8 mouse cellular contexts compared by ENCODE assay signal in genomic region chr14:55558740-55559448, GRCm38 (mm10). TPM values are rescaled to one million over a fixed set of nuclear protein-coding genes. Genes with fewer than 3 reads are reported as not detected.
A peak's percentile ranks its signal among the peaks of the same experiment; 100 is the strongest.
DNase-seq lines count a peak whose midpoint lies in the region; ATAC-seq and TF ChIP-seq lines count a peak whose summit lies in the region.

No protein-coding gene starts in this region.

- no peak for DNase-seq in heart, postnatal 4 days
- DNase-seq in G1E (ENCODE audit: low spot score), result peak; percentile 29
- no peak for DNase-seq in hindbrain, embryonic 14.5 days (ENCODE audit: low spot score)
- DNase-seq in layer of hippocampus, adult 11-12 months (ENCODE audit: low spot score), result no peak
- no peak for DNase-seq in cerebellum, adult 18-20 months
- DNase-seq in cerebellum, adult 11-12 months, result no peak

- 56% methylated on average over 6 of the region's 6 CpGs for WGBS in heart, embryonic 11.5 days (ENCODE audit: insufficient replicate concordance)
- WGBS in hindbrain, embryonic 14.5 days, result 59% methylated on average over 6 of the region's 6 CpGs

- peak overlapping the region; percentile 70 for H3K4me2 ChIP-seq in heart, embryonic 11.5 days
- peak overlapping the region; percentile 84 for H3K4me2 ChIP-seq in hindbrain, embryonic 14.5 days (replicated peaks)

- no peaks in the 10 kb centered on the region for H3K36me3 ChIP-seq in heart, embryonic 11.5 days (ENCODE audit: control insufficient read depth, insufficient read depth, low read length)
- H3K36me3 ChIP-seq in G1E (replicated peaks), result peaks cover 28% of the 10 kb centered on the region
- peaks cover 15% of the 10 kb centered on the region; the same call in 1 of the 2 replicates for H3K36me3 ChIP-seq in hindbrain, embryonic 14.5 days (replicated peaks; ENCODE audit: control insufficient read depth, insufficient read depth)

- H3K4me3 ChIP-seq in heart, embryonic 11.5 days (ENCODE audit: low read depth, low read length), result peak overlapping the region; percentile 65
- peak overlapping the region; percentile 84 for H3K4me3 ChIP-seq in G1E (ENCODE audit: low read depth, low read length)
- peak overlapping the region; percentile 50 for H3K4me3 ChIP-seq in hindbrain, embryonic 14.5 days (replicated peaks; ENCODE audit: low read length)

- no peaks in the 10 kb centered on the region for H3K9me3 ChIP-seq in heart, embryonic 11.5 days (replicated peaks; ENCODE audit: control insufficient read depth, low read length)
- H3K9me3 ChIP-seq in G1E (replicated peaks), result no peaks in the 10 kb centered on the region
- H3K9me3 ChIP-seq in hindbrain, embryonic 14.5 days (ENCODE audit: control insufficient read depth, low read length), result no peaks in the 10 kb centered on the region

- ATAC-seq in heart, embryonic 11.5 days (replicated peaks; ENCODE audit: insufficient number of reproducible peaks, low FRiP score, low TSS enrichment), result no peak
- peak; percentile 19; the same call in 1 of the 2 replicates for ATAC-seq in G1E (ENCODE audit: extremely low read depth, insufficient number of reproducible peaks, low FRiP score, poor library complexity, severe bottlenecking)
- ATAC-seq in hindbrain, embryonic 14.5 days (ENCODE audit: low FRiP score), result no peak
- peak; percentile 19; the same call in 1 of the 2 replicates for ATAC-seq in megakaryocyte-erythroid progenitor cell, adult 5-6 weeks (replicated peaks; ENCODE audit: low FRiP score, low TSS enrichment, poor library complexity, severe bottlenecking)

- no peaks in the 10 kb centered on the region for H3K27me3 ChIP-seq in heart, embryonic 11.5 days (ENCODE audit: control insufficient read depth, insufficient read depth, low read length)
- no peaks in the 10 kb centered on the region for H3K27me3 ChIP-seq in G1E (ENCODE audit: insufficient read depth, low read length)
- H3K27me3 ChIP-seq in hindbrain, embryonic 14.5 days (ENCODE audit: control insufficient read depth, insufficient read depth, low read length), result no peaks in the 10 kb centered on the region

- TF ChIP-seq CTCF in G1E (IDR thresholded peaks at IDR 0.05; ENCODE audit: low read depth, low read length), result no peak

- H3K4me1 ChIP-seq in heart, embryonic 11.5 days (ENCODE audit: control insufficient read depth, insufficient read depth, low read length), result peaks cover 13% of the 10 kb centered on the region
- peaks cover 61% of the 10 kb centered on the region for H3K4me1 ChIP-seq in G1E (ENCODE audit: insufficient read depth, low read depth, low read length)
- peaks cover 15% of the 10 kb centered on the region for H3K4me1 ChIP-seq in hindbrain, embryonic 14.5 days (replicated peaks; ENCODE audit: control insufficient read depth, insufficient read depth, low read length)

- no peak overlapping the region for H3K9ac ChIP-seq in heart, embryonic 11.5 days (ENCODE audit: low read depth, low read length)
- H3K9ac ChIP-seq in hindbrain, embryonic 14.5 days, result peak overlapping the region; percentile 76

- H3K27ac ChIP-seq in heart, embryonic 11.5 days (ENCODE audit: low read depth, low read length), result peak overlapping the region; percentile 98; the same call in 1 of the 2 replicates
- H3K27ac ChIP-seq in hindbrain, embryonic 14.5 days, result peak overlapping the region; percentile 98; the same call in 1 of the 2 replicates

RNA-seq across cellular contexts. Expression of gene Dcaf11, which starts 0.9 kb away (rescaled TPM):
- 61.3 and 71.1 TPM in 2 replicates for polyA plus RNA-seq in heart, embryonic 11.5 days (2014; fragmentation: Nextera tagmentation; extraction: Ambion mirVana)
- 10 to 100 TPM; 60.8 to 63.0 TPM for total RNA-seq in heart, postnatal 4 days (2021)
- total RNA-seq in G1E (2014; fragmentation: Nextera tagmentation) (39.2 and 42.7 TPM in 2 replicates), G1E (2017) (50.9 and 51.2 TPM in 2 replicates)
- polyA plus RNA-seq in G1E (2012), result 33.9 and 40.0 TPM in 2 replicates
- 107 and 112 TPM in 2 replicates for polyA plus RNA-seq in hindbrain, embryonic 14.5 days (2014; fragmentation: Nextera tagmentation; extraction: Ambion mirVana)
- total RNA-seq in megakaryocyte-erythroid progenitor cell, adult 5-6 weeks (2014; fragmentation: Nextera tagmentation), result 41.6 and 45.9 TPM in 2 replicates
- total RNA-seq in megakaryocyte-erythroid progenitor cell, adult 5-6 weeks (2017), result 48.3 and 115 TPM in 2 replicates

RNA-seq across cellular contexts. Expression of gene A730061H03Rik, which starts 1.3 kb away (rescaled TPM):
- 1.0 and 1.3 TPM in 2 replicates for polyA plus RNA-seq in heart, embryonic 11.5 days (2014; fragmentation: Nextera tagmentation; extraction: Ambion mirVana)
- not detected for total RNA-seq in heart, postnatal 4 days (2021)
- 43.1 TPM in 1 of 2 replicates, not detected in the other for total RNA-seq in G1E (2014; fragmentation: Nextera tagmentation)
- 0.46 and 0.87 TPM in 2 replicates for total RNA-seq in G1E (2017)
- 0.17 TPM in 1 of 2 replicates, not detected in the other for polyA plus RNA-seq in G1E (2012)
- 1.4 TPM in 1 of 2 replicates, not detected in the other for polyA plus RNA-seq in hindbrain, embryonic 14.5 days (2014; fragmentation: Nextera tagmentation; extraction: Ambion mirVana)
- total RNA-seq in megakaryocyte-erythroid progenitor cell, adult 5-6 weeks (2014; fragmentation: Nextera tagmentation), result 2.7 TPM in 1 of 2 replicates, not detected in the other
- total RNA-seq in megakaryocyte-erythroid progenitor cell, adult 5-6 weeks (2017), result 14.8 TPM in 1 of 2 replicates, not detected in the other

RNA-seq across cellular contexts. Expression of gene Fitm1, which starts 16.5 kb away (rescaled TPM):
- 107 and 108 TPM in 2 replicates for polyA plus RNA-seq in heart, embryonic 11.5 days (2014; fragmentation: Nextera tagmentation; extraction: Ambion mirVana)
- total RNA-seq in heart, postnatal 4 days (2021), result 100 to 1,000 TPM; 122 to 152 TPM
- total RNA-seq in G1E (2014; fragmentation: Nextera tagmentation) (not detected in 2 replicates), G1E (2017) (not detected in 2 replicates)
- polyA plus RNA-seq in G1E (2012), result not detected in 2 replicates
- polyA plus RNA-seq in hindbrain, embryonic 14.5 days (2014; fragmentation: Nextera tagmentation; extraction: Ambion mirVana), result 0.27 TPM in 1 of 2 replicates, not detected in the other
- not detected in 2 replicates for total RNA-seq in megakaryocyte-erythroid progenitor cell, adult 5-6 weeks (2014; fragmentation: Nextera tagmentation)
- total RNA-seq in megakaryocyte-erythroid progenitor cell, adult 5-6 weeks (2017), result not detected in 2 replicates

RNA-seq across cellular contexts. Expression of gene Pck2, which starts 18.8 kb away (rescaled TPM):
- polyA plus RNA-seq in heart, embryonic 11.5 days (2014; fragmentation: Nextera tagmentation; extraction: Ambion mirVana), result 28.0 and 33.0 TPM in 2 replicates
- total RNA-seq in heart, postnatal 4 days (2021), result 10 to 100 TPM; 19.7 to 21.5 TPM
- 9.5 and 33.6 TPM in 2 replicates for total RNA-seq in G1E (2014; fragmentation: Nextera tagmentation)
- total RNA-seq in G1E (2017), result 9.9 and 10.7 TPM in 2 replicates
- 23.9 and 34.9 TPM in 2 replicates for polyA plus RNA-seq in G1E (2012)
- 17.5 and 19.2 TPM in 2 replicates for polyA plus RNA-seq in hindbrain, embryonic 14.5 days (2014; fragmentation: Nextera tagmentation; extraction: Ambion mirVana)
- total RNA-seq in megakaryocyte-erythroid progenitor cell, adult 5-6 weeks (2014; fragmentation: Nextera tagmentation), result 66.0 and 88.0 TPM in 2 replicates
- 48.7 and 55.6 TPM in 2 replicates for total RNA-seq in megakaryocyte-erythroid progenitor cell, adult 5-6 weeks (2017)

RNA-seq across cellular contexts. Expression of gene Psme1, which starts 19.0 kb away (rescaled TPM):
- polyA plus RNA-seq in heart, embryonic 11.5 days (2014; fragmentation: Nextera tagmentation; extraction: Ambion mirVana), result 223 and 235 TPM in 2 replicates
- 100 to 1,000 TPM; 232 to 244 TPM for total RNA-seq in heart, postnatal 4 days (2021)
- total RNA-seq in G1E (2014; fragmentation: Nextera tagmentation) (598 and 793 TPM in 2 replicates), G1E (2017) (212 and 228 TPM in 2 replicates)
- polyA plus RNA-seq in G1E (2012), result 141 and 155 TPM in 2 replicates
- 192 and 207 TPM in 2 replicates for polyA plus RNA-seq in hindbrain, embryonic 14.5 days (2014; fragmentation: Nextera tagmentation; extraction: Ambion mirVana)
- 311 and 359 TPM in 2 replicates for total RNA-seq in megakaryocyte-erythroid progenitor cell, adult 5-6 weeks (2014; fragmentation: Nextera tagmentation)
- 249 and 300 TPM in 2 replicates for total RNA-seq in megakaryocyte-erythroid progenitor cell, adult 5-6 weeks (2017)

Comparison
In these comparisons a context has a peak if more than half of its experiments do, and no peak if none do; other contexts are left out.
1. ATAC-seq: peak in G1E (single experiment) and megakaryocyte-erythroid progenitor cell, adult 5-6 weeks (single experiment); none in heart, embryonic 11.5 days (single experiment) and hindbrain, embryonic 14.5 days (single experiment).
2. RNA of gene Fitm1, which starts 16.5 kb away (total RNA-seq): 122 to 152 TPM in heart, postnatal 4 days; not detected in G1E and not detected in megakaryocyte-erythroid progenitor cell, adult 5-6 weeks; every median in the first group is over 100 times any median in the second.
3. Peak in every context shown above with its lines, with median percentiles within 50 percentile points of each other: H3K4me3 ChIP-seq.